Mouse (Mus musculus): ENCODE measurements around the gene Ldhc. TPM values are rescaled to one million over a fixed set of nuclear protein-coding genes. Genes with fewer than 3 reads are reported as not detected.

The Ldhc gene
- total and polyA plus RNA-seq, 3 experiments: not detected

GRCm38 (mm10) chr7:46839446-46839845, 21.6 kb upstream of the Ldhc start:
- dilution Hi-C loops (cut with MboI; ENCODE audit: extremely low pct_ligation_motif_present, extremely low pct_unique_long_range_greater_than_20kb, low sequenced_read_pairs) (no loop called here), in situ Hi-C loops (cut with MboI; ENCODE audit: low pct_ligation_motif_present, low pct_unique_long_range_greater_than_20kb, low sequenced_read_pairs) (no loop called here)
- Histone ChIP-seq H3K4me2 (ENCODE audit: insufficient read depth, low read depth, poor library complexity, severe bottlenecking) (no peak overlapping the region), H3K27me3 (replicated peaks) (no peaks in the 10 kb centered on the region), H3K9ac (ENCODE audit: insufficient read depth, low read depth) (no peak overlapping the region), H3K27ac (ENCODE audit: insufficient read depth, low read depth) (no peak overlapping the region), H3K9me3 (replicated peaks; ENCODE audit: low read length) (no peaks in the 10 kb centered on the region), H3K4me3 (replicated peaks in 1 of 3; ENCODE audit: low read depth in 2 of 3, low read length in 2 of 3, poor library complexity in 1 of 3) (no peak overlapping the region), H3K79me2 (replicated peaks; ENCODE audit: control insufficient read depth, extremely low read depth, insufficient read depth, poor library complexity, severe bottlenecking) (no peaks in the 10 kb centered on the region), H3K36me3 (replicated peaks in 1 of 2; ENCODE audit: control insufficient read depth in 1 of 2, insufficient read depth in 1 of 2, low read length in 1 of 2) (peaks cover 0 to 4% of the 10 kb centered on the region in 2 experiments), H3K4me1 (ENCODE audit: control insufficient read depth in 1 of 2, insufficient read depth in 2 of 2) (peaks cover 5 to 33% of the 10 kb centered on the region in 2 experiments; a peak in 3 of 4 replicates)
- TF ChIP-seq E2F4 (IDR thresholded peaks at IDR 0.05; ENCODE audit: insufficient replicate concordance, low read depth, low read length): no peak
- TF ChIP-seq RCOR1 (conservative IDR thresholded peaks at IDR 0.05; ENCODE audit: low read depth, low read length): no peak
- no peak for TF ChIP-seq ETS1 (conservative IDR thresholded peaks at IDR 0.05; ENCODE audit: low read depth, low read length)
- no peak for TF ChIP-seq SIN3A (IDR thresholded peaks at IDR 0.05; ENCODE audit: low read length)
- no peak for TF ChIP-seq GABPA (IDR thresholded peaks at IDR 0.05; ENCODE audit: insufficient replicate concordance, low read depth, low read length)
- no peak for TF ChIP-seq IRF4 (IDR thresholded peaks at IDR 0.05; ENCODE audit: low read depth, low read length)
- no peak for TF ChIP-seq MYC (IDR thresholded peaks at IDR 0.05; ENCODE audit: low read depth, low read length)
- TF ChIP-seq ELF1 (IDR thresholded peaks at IDR 0.05; ENCODE audit: low read depth, low read length): no peak
- TF ChIP-seq MAZ (IDR thresholded peaks at IDR 0.05; ENCODE audit: low read depth, low read length): no peak
- no peak for TF ChIP-seq MAFK (IDR thresholded peaks at IDR 0.05; ENCODE audit: insufficient replicate concordance, low read length)
- no peak for TF ChIP-seq ZC3H11A (IDR thresholded peaks at IDR 0.05; ENCODE audit: low read depth, low read length)
- no peak for TF ChIP-seq CHD2 (IDR thresholded peaks at IDR 0.05; ENCODE audit: low read length)
- no peak for TF ChIP-seq USF2 (conservative IDR thresholded peaks at IDR 0.05; ENCODE audit: low read depth, low read length)
- TF ChIP-seq PAX5 (IDR thresholded peaks at IDR 0.05; ENCODE audit: low read length): no peak
- no peak for TF ChIP-seq MEF2A (IDR thresholded peaks at IDR 0.05; ENCODE audit: borderline replicate concordance, low read depth, low read length)
- no peak for TF ChIP-seq NELFE (IDR thresholded peaks at IDR 0.05; ENCODE audit: low read depth, low read length)
- TF ChIP-seq CTCF (conservative IDR thresholded peaks at IDR 0.05 in 1 of 2, IDR thresholded peaks at IDR 0.05 in 1 of 2; ENCODE audit: low read depth in 2 of 2, low read length in 2 of 2): no peak
- no peak for TF ChIP-seq EP300 (IDR thresholded peaks at IDR 0.05; ENCODE audit: low read length)
- no peak for DNase-seq (ENCODE audit: extremely low read depth)

DNA sequence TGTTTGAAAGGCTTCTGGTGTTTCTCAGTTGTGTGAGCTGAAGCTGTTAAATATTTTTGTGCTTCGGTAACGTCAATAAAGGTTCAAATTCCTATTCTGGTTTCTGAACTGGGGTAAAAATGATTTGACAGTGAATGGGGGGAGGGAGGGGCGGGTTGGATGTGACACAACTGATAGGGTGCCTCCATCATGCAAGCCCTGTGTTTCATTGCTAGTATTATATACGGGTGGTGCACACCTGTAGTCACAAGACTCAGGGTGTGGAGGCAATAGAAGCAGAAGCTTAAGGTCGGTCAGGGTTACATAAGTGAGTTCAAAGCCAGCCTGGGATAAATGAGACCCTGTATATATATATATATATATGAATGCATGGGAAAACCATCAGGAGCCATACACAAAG, 21.1 kb upstream of the Ldhc start:
- H3K79me2 ChIP-seq (replicated peaks; ENCODE audit: control insufficient read depth, extremely low read depth, insufficient read depth, poor library complexity, severe bottlenecking): no peaks in the 10 kb centered on the region
- DNase-seq (ENCODE audit: extremely low read depth): no peak
- H3K27ac ChIP-seq (ENCODE audit: insufficient read depth, low read depth): no peak overlapping the region
- in situ Hi-C loops (cut with MboI; ENCODE audit: low pct_ligation_motif_present, low pct_unique_long_range_greater_than_20kb, low sequenced_read_pairs) (no loop called here), dilution Hi-C loops (cut with MboI; ENCODE audit: extremely low pct_ligation_motif_present, extremely low pct_unique_long_range_greater_than_20kb, low sequenced_read_pairs) (no loop called here)
- H3K4me3 ChIP-seq (replicated peaks in 1 of 3; ENCODE audit: low read depth in 2 of 3, low read length in 2 of 3, poor library complexity in 1 of 3): no peak overlapping the region
- H3K9me3 ChIP-seq (replicated peaks; ENCODE audit: low read length): no peaks in the 10 kb centered on the region
- H3K9ac ChIP-seq (ENCODE audit: insufficient read depth, low read depth): no peak overlapping the region
- H3K4me2 ChIP-seq (ENCODE audit: insufficient read depth, low read depth, poor library complexity, severe bottlenecking): no peak overlapping the region
- H3K36me3 ChIP-seq (replicated peaks in 1 of 2; ENCODE audit: control insufficient read depth in 1 of 2, insufficient read depth in 1 of 2, low read length in 1 of 2): peaks cover 0 to 4% of the 10 kb centered on the region in 2 experiments
- H3K4me1 ChIP-seq (ENCODE audit: control insufficient read depth in 1 of 2, insufficient read depth in 2 of 2): peaks cover 5 to 33% of the 10 kb centered on the region in 2 experiments; a peak in 3 of 4 replicates
- TF ChIP-seq JUN (IDR thresholded peaks at IDR 0.05; ENCODE audit: insufficient read depth, low read depth, low read length) (no peak), SIN3A (IDR thresholded peaks at IDR 0.05; ENCODE audit: low read length) (no peak), JUND (conservative IDR thresholded peaks at IDR 0.05; ENCODE audit: low read depth, low read length) (no peak), ELF1 (IDR thresholded peaks at IDR 0.05; ENCODE audit: low read depth, low read length) (no peak), NELFE (IDR thresholded peaks at IDR 0.05; ENCODE audit: low read depth, low read length) (no peak), ETS1 (conservative IDR thresholded peaks at IDR 0.05; ENCODE audit: low read depth, low read length) (no peak), MAX (IDR thresholded peaks at IDR 0.05; ENCODE audit: low read length) (no peak), CTCF (conservative IDR thresholded peaks at IDR 0.05 in 1 of 2, IDR thresholded peaks at IDR 0.05 in 1 of 2; ENCODE audit: low read depth in 2 of 2, low read length in 2 of 2) (no peak), ZMIZ1 (IDR thresholded peaks at IDR 0.05; ENCODE audit: low read depth, low read length) (no peak), TBP (conservative IDR thresholded peaks at IDR 0.05; ENCODE audit: low read depth, low read length) (no peak), MAFK (IDR thresholded peaks at IDR 0.05; ENCODE audit: insufficient replicate concordance, low read length) (no peak), USF2 (conservative IDR thresholded peaks at IDR 0.05; ENCODE audit: low read depth, low read length) (no peak), E2F4 (IDR thresholded peaks at IDR 0.05; ENCODE audit: insufficient replicate concordance, low read depth, low read length) (no peak), ZNF384 (IDR thresholded peaks at IDR 0.05; ENCODE audit: low read depth, low read length) (no peak), EP300 (IDR thresholded peaks at IDR 0.05; ENCODE audit: low read length) (no peak), MXI1 (IDR thresholded peaks at IDR 0.05; ENCODE audit: low read depth, low read length) (no peak), RCOR1 (conservative IDR thresholded peaks at IDR 0.05; ENCODE audit: low read depth, low read length) (no peak), MEF2A (IDR thresholded peaks at IDR 0.05; ENCODE audit: borderline replicate concordance, low read depth, low read length) (no peak), HCFC1 (IDR thresholded peaks at IDR 0.05; ENCODE audit: low read depth, low read length) (no peak), TCF12 (IDR thresholded peaks at IDR 0.05; ENCODE audit: low read depth, low read length) (no peak)
- no peaks in the 10 kb centered on the region for H3K27me3 ChIP-seq (replicated peaks)

Data from CH12.LX (cell line).